Mouse (Mus musculus): ENCODE measurements around the gene Prex1.

The Prex1 gene

GRCm38 (mm10) chr2:166560826-166561225 lies 152.8 kb downstream of the Prex1 start:
- DNase-seq (ENCODE audit: low read depth, low spot score): no peak

DNA sequence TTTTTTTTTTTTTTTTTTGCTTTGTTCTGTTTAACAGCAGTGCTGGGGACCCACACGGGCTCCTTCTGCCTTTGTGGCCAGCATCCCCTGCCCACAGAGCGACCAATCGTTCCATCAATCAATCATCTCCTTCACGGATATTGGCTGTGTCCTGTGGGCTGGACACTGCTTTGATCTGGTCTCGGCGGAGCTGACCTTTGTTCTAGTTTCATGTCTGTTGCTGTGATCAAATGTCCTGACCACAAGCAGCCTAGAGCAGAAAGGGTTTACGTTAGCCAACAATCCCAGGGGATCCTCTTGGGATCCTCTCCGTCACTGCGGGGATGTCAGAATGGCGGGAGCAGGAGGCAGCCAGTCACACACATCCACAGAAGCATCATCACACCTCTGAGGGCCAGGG lies 154.1 kb downstream of the Prex1 start:
- no peak for DNase-seq (ENCODE audit: low read depth, low spot score)

DNA sequence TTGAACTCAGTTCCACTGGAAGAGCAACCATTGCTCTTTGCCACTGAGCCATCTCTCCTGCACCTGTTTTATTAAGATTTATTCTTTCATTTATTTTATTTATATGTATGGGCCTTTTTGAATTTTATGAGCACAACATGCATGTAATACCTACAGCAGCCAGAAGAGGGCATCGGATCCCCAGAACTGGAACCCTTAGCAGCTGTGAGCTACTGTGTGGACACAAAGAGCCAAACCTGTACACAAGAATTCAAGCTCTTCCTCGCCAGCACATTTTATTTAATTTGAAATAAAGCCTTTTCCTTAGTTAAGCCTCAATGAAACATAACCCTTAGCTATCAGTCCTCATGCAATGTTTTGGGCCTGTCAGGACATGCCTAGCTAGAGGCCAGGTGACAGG lies 158.1 kb downstream of the Prex1 start:
- peak; percentile 56 for DNase-seq (ENCODE audit: low read depth, low spot score)

- no peak for DNase-seq (ENCODE audit: low read depth, low spot score)
Measured at GRCm38 (mm10) chr2:166554169-166554505, 159.5 kb downstream of the Prex1 start.

GRCm38 (mm10) chr2:166553502-166554168 lies 160.0 kb downstream of the Prex1 start:
- DNase-seq (ENCODE audit: low read depth, low spot score): peak; percentile 63

DNA sequence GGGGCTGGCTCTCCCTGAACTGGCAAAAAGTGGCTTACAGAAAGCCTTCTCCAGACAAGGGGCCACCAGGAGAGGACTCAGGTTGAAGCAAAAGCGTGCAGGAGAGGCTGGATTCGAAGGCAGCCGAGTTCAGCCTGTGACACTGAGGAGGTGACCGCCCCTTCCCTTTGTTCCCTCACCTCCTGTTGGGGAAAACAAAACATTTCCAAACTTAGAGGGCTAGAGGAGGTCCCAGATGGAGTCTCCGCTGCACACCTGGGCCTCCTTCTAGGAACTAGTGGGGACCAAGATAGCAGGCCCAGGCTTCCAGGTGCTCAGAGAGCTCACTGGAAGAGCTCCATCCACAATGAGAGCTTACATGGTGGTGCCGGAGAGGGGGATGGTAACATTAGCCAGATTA lies 161.0 kb downstream of the Prex1 start:
- DNase-seq (ENCODE audit: low read depth, low spot score): no peak

DNA sequence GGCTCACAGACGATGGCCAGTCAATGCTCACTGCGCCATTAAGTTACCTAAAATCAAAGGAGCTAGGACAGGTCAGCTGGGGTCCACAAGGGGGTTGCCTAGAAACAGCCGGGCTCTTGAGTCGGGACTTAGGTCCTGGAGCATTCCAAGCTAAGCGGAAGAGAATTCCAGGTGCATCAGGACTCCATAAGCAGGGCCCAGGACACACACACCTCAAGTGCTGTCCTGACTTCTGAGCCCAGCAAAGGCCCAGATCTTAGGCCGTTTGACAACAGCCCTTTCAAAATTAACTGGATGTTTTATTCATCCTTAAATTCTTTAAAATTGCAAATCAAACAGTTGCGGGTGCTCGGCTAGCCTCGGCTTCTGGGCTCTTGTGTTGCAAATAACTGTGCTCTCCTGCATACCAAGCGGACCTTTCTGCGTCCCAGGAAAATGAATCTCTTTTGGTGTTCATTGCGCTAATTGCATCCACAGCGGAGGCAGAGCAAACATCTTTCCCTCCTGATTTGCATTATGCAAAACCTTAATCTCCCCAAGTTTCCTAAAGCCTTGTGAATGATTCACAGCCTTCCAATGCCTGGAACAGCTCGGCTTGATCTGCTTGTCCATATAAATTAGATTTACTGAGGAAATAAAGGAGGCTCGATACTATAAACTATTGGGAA lies 161.7 kb downstream of the Prex1 start:
- DNase-seq (ENCODE audit: low read depth, low spot score): no peak

DNA sequence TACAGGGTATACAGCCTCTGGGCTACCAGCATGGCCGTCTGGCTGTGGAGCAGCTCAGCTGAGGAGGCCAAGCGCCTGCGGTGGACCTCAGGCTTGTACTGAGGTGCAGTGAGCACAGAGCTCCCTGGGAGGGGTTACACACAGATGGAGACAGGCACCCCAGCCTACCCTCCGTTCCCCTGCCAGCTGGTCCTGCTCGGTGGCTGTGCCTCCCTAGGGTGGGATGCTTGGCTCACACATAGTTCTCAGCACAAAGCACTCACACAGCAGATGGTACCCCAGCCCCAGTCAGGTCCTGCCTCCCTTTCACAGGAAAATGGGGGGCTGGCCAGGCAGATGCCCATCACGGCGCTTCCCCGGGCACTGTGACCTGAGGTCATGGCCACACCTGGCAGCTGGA lies 163.8 kb downstream of the Prex1 start:
- no peak for DNase-seq (ENCODE audit: low read depth, low spot score)

- DNase-seq (ENCODE audit: low read depth, low spot score): no peak
Measured at GRCm38 (mm10) chr2:166549069-166549468, 164.6 kb downstream of the Prex1 start.

DNA sequence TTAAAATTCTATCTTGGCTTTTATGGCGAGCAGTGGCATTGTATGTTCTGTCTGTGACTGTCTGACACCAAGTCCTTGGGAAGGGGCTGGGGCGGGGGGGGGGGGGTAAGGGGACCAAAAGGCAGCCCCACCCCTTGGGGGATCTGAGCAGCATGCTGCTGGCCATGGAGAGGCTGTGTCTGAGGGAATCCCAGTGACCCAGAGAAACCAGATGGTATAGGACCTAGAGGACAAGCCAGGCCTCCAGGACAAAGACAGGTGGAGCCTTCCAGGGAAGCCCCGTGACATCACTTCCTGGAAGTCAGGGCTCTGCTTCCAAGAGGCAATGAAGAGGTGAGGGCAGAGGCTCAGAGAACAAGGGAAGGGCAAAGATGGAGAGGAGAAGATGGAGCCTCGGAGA lies 168.1 kb downstream of the Prex1 start:
- no peak for DNase-seq (ENCODE audit: low read depth, low spot score)

- no peak for DNase-seq (ENCODE audit: low read depth, low spot score)
Measured at GRCm38 (mm10) chr2:166544575-166545251, 168.9 kb downstream of the Prex1 start.

GRCm38 (mm10) chr2:166541112-166541928 lies 172.3 kb downstream of the Prex1 start:
- no peak for DNase-seq (ENCODE audit: low read depth, low spot score)

DNA sequence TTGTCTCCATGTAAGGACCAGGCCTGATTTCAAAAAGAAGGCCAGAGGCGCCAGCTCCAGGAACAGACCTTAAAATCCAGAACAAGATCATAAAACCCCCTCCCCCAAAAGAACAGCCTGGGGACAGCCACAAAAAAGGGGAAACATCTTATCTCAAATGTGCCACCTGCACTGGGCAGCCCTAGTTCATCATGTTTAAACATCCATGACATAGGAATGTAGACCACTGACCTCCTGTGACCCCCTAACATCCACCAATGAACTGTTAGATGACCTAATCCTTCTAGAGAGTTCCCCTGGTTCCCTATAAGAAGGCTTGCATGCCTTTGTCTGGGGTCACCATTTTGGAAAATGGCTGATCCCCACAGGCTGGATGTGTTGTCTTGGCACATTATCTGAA lies 173.4 kb downstream of the Prex1 start:
- no peak for DNase-seq (ENCODE audit: low read depth, low spot score)

DNA sequence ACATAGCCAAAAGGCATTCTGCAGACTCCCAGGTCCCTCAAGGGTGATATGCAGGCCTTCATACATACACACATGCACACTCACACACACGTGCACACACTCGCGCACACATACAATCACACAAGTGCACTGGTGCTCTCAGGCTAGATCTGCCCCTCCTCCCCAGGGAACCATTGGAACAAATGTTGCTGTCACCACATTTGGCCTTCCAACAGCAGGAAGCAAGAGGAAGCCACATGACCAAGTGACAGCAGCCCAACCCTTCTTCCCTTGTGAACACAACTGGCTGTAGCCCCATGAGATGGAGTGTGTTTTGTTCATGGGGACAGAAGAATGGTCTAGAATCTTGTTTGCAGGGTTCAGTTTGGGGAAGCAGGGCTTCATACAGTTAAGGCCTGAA lies 176.7 kb downstream of the Prex1 start:
- DNase-seq (ENCODE audit: low read depth, low spot score): no peak

DNA sequence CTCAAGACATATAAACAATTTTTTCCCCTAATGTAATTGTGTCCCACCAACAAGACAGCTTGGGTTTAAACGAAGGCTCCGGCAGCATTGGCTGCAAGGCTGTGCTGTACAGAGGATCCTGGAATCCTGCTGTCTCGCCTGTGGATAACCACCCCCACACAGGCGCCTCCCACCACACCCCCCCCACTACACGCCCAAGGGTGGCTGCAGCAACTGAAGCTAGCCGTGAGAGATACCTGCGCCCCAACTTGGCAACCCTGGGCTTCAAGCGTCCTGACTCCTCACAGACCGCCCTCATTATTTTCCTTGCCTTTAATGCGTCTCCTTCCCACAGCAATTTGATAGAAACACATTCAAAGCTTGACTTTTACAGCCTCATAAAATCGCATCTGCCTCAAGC lies 178.1 kb downstream of the Prex1 start:
- no peak for DNase-seq (ENCODE audit: low read depth, low spot score)

GRCm38 (mm10) chr2:166526204-166526603 lies 187.4 kb downstream of the Prex1 start:
- no peak for DNase-seq (ENCODE audit: low read depth, low spot score)

DNA sequence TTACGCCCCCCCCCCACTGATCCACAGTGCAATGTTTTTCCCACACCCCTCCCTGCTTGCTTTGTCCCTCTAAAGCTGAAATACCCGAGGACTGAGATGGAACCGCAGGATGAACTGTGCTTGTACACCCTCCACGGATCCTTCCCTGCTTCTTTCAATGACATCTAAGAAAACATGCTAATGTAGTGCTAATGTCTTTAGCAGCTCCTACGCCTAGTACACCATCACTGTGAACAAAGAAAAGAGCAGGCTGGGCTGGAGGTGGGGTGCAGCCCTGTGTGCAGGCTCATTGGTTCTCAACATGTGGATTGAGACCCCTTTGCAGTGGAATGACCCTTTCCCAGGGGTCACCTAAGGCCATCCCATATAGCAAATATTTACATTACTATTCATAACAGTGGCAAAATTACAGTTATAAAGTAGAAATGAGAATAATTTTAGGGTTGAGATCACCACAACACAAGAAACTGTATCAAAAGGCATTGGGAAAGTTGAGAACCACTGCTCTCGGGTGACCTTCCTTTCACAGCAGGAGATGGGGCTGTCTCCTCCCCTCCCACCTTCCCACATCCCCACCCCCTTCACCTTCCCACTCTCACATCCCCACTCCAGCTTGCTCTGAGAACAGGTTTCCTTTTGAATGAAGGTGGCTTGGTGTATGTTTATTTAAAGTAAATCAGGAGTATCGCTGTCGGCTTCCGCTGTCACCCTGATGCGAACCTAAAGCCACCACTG lies 190.3 kb downstream of the Prex1 start:
- no peak for DNase-seq (ENCODE audit: low read depth, low spot score)

DNA sequence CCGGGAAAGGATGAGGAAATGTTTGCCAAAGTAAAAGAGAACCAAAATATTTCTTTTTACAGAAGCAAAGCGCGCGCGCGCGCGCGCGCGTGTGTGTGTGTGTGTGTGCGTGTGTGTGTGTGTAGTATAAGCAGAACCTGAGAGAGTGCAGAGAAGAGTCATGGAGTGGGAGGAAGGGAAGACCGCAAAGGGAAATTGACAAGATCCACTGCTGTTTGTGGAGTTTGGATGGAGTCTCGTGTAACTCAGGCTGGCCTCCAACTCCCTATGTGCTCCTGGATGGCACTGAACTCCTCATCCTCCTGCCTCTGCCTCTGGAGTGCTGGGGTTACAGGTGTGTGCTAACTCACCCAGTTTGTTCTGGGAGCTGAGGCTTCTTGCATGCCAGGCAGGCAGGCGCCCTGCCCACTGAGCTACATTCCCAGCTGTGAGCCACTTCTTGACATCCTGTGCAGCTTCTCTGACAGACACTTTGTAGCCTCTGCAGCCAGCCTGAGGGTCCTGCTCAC lies 191.0 kb downstream of the Prex1 start:
- no peak for DNase-seq (ENCODE audit: low read depth, low spot score)

- DNase-seq (ENCODE audit: low read depth, low spot score): no peak
Measured at GRCm38 (mm10) chr2:166521878-166522611, 191.6 kb downstream of the Prex1 start.

- no peak for DNase-seq (ENCODE audit: low read depth, low spot score)
Measured at GRCm38 (mm10) chr2:166521461-166521860, 192.2 kb downstream of the Prex1 start.

DNA sequence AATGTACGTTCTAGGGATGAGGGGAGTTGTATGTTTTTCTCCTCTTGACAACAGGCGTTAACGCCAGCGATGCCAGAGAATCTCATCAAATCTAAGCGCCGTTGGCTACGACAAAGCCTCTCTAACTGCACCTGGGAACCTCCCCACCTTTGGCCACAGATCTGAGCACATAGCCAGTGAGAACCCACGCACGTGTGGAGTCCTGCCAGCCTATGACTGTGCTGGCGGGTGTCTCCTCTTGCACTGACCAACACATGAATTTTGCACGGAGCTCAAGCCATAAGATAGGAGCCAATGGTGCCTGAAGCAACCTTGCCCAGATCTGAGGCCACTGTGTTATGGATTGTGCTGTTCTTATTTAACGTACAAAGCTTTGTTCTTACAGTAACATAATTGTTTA lies 193.1 kb downstream of the Prex1 start:
- DNase-seq (ENCODE audit: low read depth, low spot score): no peak

Measured in forelimb bud, embryonic 11.5 days (tissue).